Mouse (Mus musculus) heart, postnatal 25 days (tissue): Measurements from ENCODE around the gene Olfr598. TPM values are rescaled to one million over a fixed set of nuclear protein-coding genes. Genes with fewer than 3 reads are reported as not detected.
"Not testable (repeated sequence)": the region's sequence is repeated elsewhere in the genome, so short reads cannot be mapped to it uniquely, and the experiment has no call there.

Source experiments
- DNase-seq: peaks from one replicate; pipeline ENCODE4 v3.0.0; 2022; ENCODE audit warnings: low spot score
- intact Hi-C: fragments of 180-260 bp; cut with DNase I; formaldehyde crosslinking; loops from one replicate; pipeline ENCODE4 v1.15.1; 2025
- total RNA-seq, 2 experiments: library from RNA; stranded (reverse); gene quantifications; 2 replicates each; pipeline ENCODE4 v1.2.3; 2021

Olfr598 gene
- not detected for total RNA-seq

DNA sequence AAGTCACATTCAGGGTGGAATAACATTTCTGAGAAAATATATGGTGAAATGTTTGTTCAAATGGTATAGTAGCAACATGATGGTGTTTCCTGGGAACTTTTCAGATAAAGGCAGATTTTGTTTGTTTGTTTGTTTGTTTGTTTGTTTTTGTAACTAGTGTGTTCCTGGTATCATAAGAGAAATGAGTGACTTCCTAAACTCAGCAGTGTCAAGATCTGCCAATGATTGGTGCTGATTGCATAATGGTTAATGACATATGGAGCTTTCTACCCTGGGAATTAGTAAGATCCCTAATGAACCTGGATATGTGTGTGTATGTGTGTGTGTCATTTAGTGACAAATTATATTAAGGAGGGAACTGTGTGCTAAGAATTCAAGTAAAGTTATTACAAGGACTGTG is at the start of gene Olfr598:
Gene Olfr598 (plus strand): TSS at position 301 of the 400 bp plus-strand sequence.
- intact Hi-C loops = no loop called here
- DNase-seq = no peak

DNA sequence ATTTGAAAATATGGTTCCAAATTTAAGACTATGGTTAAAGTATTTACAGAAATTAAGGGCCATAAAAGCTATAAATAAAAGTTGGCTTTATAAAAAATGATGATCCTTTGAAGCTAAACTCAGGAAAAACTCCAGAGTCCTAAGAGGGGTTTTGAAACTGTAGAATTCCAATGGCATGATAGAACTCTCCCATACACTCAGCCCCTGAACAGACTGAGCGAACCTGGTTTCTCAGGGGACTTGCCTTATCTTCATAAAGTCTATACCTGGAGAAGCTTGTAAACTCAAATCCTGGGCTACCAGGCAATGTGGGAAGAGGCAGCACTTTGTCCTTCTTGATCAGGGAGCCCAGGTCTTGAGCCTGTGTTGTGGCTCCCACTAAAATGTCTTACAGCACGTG is 18.0 kb upstream of the Olfr598 start, which contains the start of gene Olfr596:
Gene Olfr596 (plus strand): TSS at position 301 of the 400 bp plus-strand sequence.
- intact Hi-C loops, DNase-seq: not testable (repeated sequence)

DNA sequence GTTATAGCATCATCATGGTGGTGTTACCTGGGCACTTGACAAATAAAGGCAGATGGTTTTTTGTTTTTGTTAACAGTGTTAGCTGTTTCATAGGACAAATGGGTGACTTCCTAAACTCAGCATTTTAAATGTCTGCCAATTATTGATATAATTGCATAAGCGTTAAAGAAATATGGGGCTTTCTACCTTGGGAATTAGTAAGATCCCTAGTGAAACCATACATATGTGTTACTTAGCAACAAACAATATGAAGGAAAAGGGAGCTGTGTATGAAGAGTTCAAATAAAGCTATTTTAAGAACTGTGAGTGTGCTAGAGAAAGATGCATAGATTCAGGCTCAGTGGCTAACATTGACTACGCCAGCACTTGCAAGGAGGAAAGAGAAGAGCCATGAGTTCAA is 7.4 kb upstream of the Olfr598 start, which contains the start of gene Olfr597:
Gene Olfr597 (plus strand): TSS at position 301 of the 400 bp plus-strand sequence.
- DNase-seq, intact Hi-C loops: not testable (repeated sequence)

DNA sequence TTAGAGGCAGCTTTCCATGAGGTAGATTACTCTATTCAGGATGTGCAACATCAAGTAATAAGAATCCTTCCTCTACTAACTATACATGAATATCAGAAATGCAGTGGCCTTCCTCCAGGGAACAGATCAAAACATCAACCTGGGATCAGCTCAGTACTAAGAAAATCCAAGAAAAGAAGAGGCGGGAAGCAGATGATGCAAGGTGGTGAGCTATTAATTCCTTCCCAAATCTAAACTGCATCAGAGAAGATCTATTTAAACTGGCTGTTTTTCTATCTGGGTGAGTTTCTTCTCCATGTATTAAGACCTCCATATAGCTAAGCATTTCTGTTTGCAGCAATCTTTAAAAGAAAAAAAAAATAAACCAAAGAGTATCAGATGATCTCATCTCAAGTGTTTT is 12.2 kb downstream of the Olfr598 start, which contains the start of gene Olfr599:
Gene Olfr599 (plus strand): TSS at position 301 of the 400 bp plus-strand sequence.
- no peak for DNase-seq
- intact Hi-C loops = no loop called here

DNA sequence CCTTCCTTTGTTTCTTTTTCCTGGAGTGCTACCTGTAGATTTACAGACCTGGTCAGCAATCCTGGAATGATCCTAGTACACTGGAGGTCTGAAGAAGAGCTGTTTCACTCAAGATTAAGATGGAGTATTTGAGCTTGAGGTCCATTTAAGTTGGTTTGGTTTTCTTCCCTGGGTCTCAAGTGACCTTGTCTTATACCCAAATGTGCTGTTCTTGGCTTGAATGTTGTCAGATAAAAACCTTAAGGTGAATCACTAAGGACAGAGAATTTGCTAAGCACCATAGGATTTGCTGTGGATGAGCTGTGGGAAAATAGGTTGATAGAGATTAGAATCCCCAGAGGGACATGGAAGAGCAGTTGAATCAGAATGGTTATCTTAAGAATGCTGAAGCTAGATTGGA is 26.2 kb downstream of the Olfr598 start, which contains the start of gene Olfr600:
Gene Olfr600 (minus strand): TSS at position 101 of the 400 bp plus-strand sequence.
- intact Hi-C loops = no loop called here
- no peak for DNase-seq

DNA sequence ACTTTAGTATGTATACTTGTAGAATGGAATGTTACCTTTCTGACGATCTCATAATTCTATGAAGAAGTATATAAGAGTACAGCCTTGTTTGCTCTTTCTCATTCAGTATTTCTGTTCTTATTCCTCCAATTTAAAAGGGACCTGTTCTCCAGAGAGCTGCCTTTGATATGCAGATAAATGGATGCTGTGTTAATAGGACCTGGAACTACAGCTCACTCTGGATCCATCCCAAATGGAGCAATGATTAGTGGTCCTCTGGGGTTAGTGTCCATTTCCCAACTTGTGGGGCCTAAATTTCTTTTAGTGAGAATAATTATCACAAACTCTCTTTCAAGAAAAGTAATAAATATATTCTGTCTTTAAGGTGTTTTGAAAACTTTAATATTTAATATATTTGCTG is 39.2 kb downstream of the Olfr598 start, which contains the start of gene Olfr601:
Gene Olfr601 (minus strand): TSS at position 101 of the 400 bp plus-strand sequence.
- intact Hi-C loops = no loop called here

More for the DNA sequence above, 39.2 kb downstream of the Olfr598 start, which contains the start of gene Olfr601:
- no peak for DNase-seq

Other genes with a start within 250 kb of the Olfr598 start
- gene Olfr584, start 241.7 kb upstream of the Olfr598 start, total RNA-seq = not detected
- not detected for gene Olfr585, start 225.8 kb upstream of the Olfr598 start, total RNA-seq
- not detected for gene Olfr586, start 197.9 kb upstream of the Olfr598 start, total RNA-seq
- not detected for gene Olfr588-ps1, start 182.7 kb upstream of the Olfr598 start, total RNA-seq
- gene Olfr589, start 167.2 kb upstream of the Olfr598 start, total RNA-seq = not detected
- gene Olfr591, start 145.2 kb upstream of the Olfr598 start, total RNA-seq = not detected
- not detected for gene Olfr592, start 138.8 kb upstream of the Olfr598 start, total RNA-seq
- gene Olfr593, start 111.7 kb upstream of the Olfr598 start, total RNA-seq = not detected
- gene Olfr594, start 106.6 kb upstream of the Olfr598 start, total RNA-seq = not detected
- gene Usp17ld, start 71.1 kb upstream of the Olfr598 start, total RNA-seq = not detected
- gene Olfr596, start 17.9 kb upstream of the Olfr598 start, total RNA-seq = not detected
- not detected for gene Olfr597, start 7.3 kb upstream of the Olfr598 start, total RNA-seq
- gene Olfr599, start 12.3 kb downstream of the Olfr598 start, total RNA-seq = not detected
- gene Olfr600, start 26.1 kb downstream of the Olfr598 start, total RNA-seq = not detected
- not detected for gene Olfr601, start 39.1 kb downstream of the Olfr598 start, total RNA-seq
- not detected for gene Olfr603, start 62.6 kb downstream of the Olfr598 start, total RNA-seq
- not detected for gene Usp17lc, start 91.5 kb downstream of the Olfr598 start, total RNA-seq
- not detected for gene Olfr605, start 121.9 kb downstream of the Olfr598 start, total RNA-seq
- not detected for gene Olfr606, start 125.5 kb downstream of the Olfr598 start, total RNA-seq
- not detected for gene Olfr607, start 140.6 kb downstream of the Olfr598 start, total RNA-seq
- not detected for gene Olfr608, start 146.3 kb downstream of the Olfr598 start, total RNA-seq
- gene Olfr609, start 174.5 kb downstream of the Olfr598 start, total RNA-seq = not detected
- not detected for gene Olfr610, start 188.6 kb downstream of the Olfr598 start, total RNA-seq
- gene Olfr611, start 197.3 kb downstream of the Olfr598 start, total RNA-seq = not detected
- gene Olfr612, start 219.1 kb downstream of the Olfr598 start, total RNA-seq = not detected
- gene Olfr613, start 224.5 kb downstream of the Olfr598 start, total RNA-seq = not detected
- not detected for gene Olfr615, start 232.5 kb downstream of the Olfr598 start, total RNA-seq
- gene Olfr616, start 245.6 kb downstream of the Olfr598 start, total RNA-seq = not detected
- not detected for gene Olfr617, start 249.5 kb downstream of the Olfr598 start, total RNA-seq